Mouse (Mus musculus): ENCODE data around the gene Meox2. TPM values are rescaled to one million over a fixed set of nuclear protein-coding genes. Genes with fewer than 3 reads are reported as not detected.

Meox2 gene
- 0.15 and 0.23 TPM in 2 replicates for polyA plus RNA-seq (2012; rRNA removed; ENCODE audit: low replicate concordance)

GRCm38 (mm10) chr12:37108390-37108738 is at the start of gene Meox2:
Meox2 (plus strand) TSS chr12:37108540.

Other genes with a start within 250 kb of the Meox2 start
- 6.9 and 14.2 TPM in 2 replicates for gene Agmo, start 133.1 kb downstream of the Meox2 start, polyA plus RNA-seq (2012; rRNA removed; ENCODE audit: low replicate concordance)

All from duodenum, adult 2 months (tissue).